8 mouse cellular contexts compared by ENCODE assay signal in the genomic region with DNA sequence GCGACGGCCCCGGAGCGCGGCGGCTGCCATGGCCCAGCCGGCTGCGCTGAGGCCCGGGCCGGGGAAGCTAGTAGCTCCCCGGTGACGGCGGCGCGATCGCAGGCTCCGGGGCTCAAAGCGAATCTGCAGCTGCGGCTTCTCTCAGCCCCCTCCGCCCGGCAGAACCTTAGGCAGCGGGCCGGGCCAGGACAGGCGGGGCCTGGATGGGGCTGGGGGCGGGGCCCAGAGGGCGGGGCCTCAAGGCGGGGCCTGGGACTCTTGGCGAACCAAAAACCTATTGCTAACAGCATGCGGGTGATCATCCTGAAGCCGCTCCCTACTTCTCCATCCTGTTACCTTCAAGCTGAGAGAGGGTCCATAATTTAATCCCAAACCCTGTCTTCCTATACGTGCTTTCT. TPM values are rescaled to one million over a fixed set of nuclear protein-coding genes. Genes with fewer than 3 reads are reported as not detected.
DNase-seq lines count a peak whose midpoint lies in the region; ATAC-seq lines count a peak whose summit lies in the region.

Gene Cep85l, minus strand, starts transcription at position 239 of the 398 bp plus-strand sequence.

- DNase-seq in cerebellum, postnatal 4 days (ENCODE audit: low spot score in 2 of 2), result peak; percentile 72 to 87
- peak; percentile 89 for DNase-seq in gastrocnemius, adult 18-20 months (ENCODE audit: low spot score)
- DNase-seq in left cerebral cortex, adult 18-20 months (ENCODE audit: low spot score in 2 of 2), result peak; percentile 85 to 88
- peak; percentile 92 to 93 for DNase-seq in lung, postnatal 4 days
- peak; percentile 93 for DNase-seq in retina, postnatal 1 day
- peak; percentile 61 for DNase-seq in urinary bladder, postnatal 10 days (ENCODE audit: low spot score)

- H3K27me3 ChIP-seq in hindbrain, embryonic 16.5 days (replicated peaks; ENCODE audit: control insufficient read depth, insufficient read depth, low read length), result no peaks in the 10 kb centered on the region

- ATAC-seq in activated CD4-positive, CD25-positive, alpha-beta regulatory T cell, adult 4 months, result peak; percentile 79
- peak; percentile 99 for ATAC-seq in hindbrain, embryonic 16.5 days

- peak within 1 kb of the TSS; percentile 92 for H3K4me3 ChIP-seq in hindbrain, embryonic 16.5 days (ENCODE audit: low read length)

- H3K4me2 ChIP-seq in hindbrain, embryonic 16.5 days (ENCODE audit: low read length), result peak within 1 kb of the TSS; percentile 52

- H3K36me3 ChIP-seq in hindbrain, embryonic 16.5 days (ENCODE audit: control insufficient read depth, insufficient read depth, low read length), result no peaks in the 10 kb centered on the region

- H3K9ac ChIP-seq in hindbrain, embryonic 16.5 days (ENCODE audit: low read depth, low read length), result peak within 1 kb of the TSS; percentile 97

- no peaks in the 10 kb centered on the region for H3K9me3 ChIP-seq in hindbrain, embryonic 16.5 days (ENCODE audit: control insufficient read depth, low read length)

- WGBS in hindbrain, embryonic 16.5 days, result 0% methylated on average over 25 of the region's 31 CpGs

- H3K27ac ChIP-seq in hindbrain, embryonic 16.5 days (ENCODE audit: low read depth, low read length), result peak within 1 kb of the TSS; percentile 96

- peaks cover 7% of the 10 kb centered on the region for H3K4me1 ChIP-seq in hindbrain, embryonic 16.5 days (ENCODE audit: control insufficient read depth, insufficient read depth, low read depth, low read length)

RNA-seq across cellular contexts. Expression of gene Cep85l, which starts in this region (rescaled TPM):
- 1 to 10 TPM; 1.7 to 1.9 TPM for polyA plus RNA-seq in activated CD4-positive, CD25-positive, alpha-beta regulatory T cell, adult 4 months (2017; shearing (Covaris generic))
- 10 to 100 TPM; 30.7 to 44.0 TPM for total RNA-seq in gastrocnemius, adult 18-20 months (2021)
- polyA plus RNA-seq in hindbrain, embryonic 16.5 days (2015; fragmentation: Nextera tagmentation; extraction: Ambion mirVana), result 3.9 and 4.4 TPM in 2 replicates
- total RNA-seq in left cerebral cortex, adult 18-20 months (2021), result 10 to 100 TPM; 20.1 to 22.1 TPM

Comparison
In these comparisons a context has a peak if more than half of its experiments do, and no peak if none do; other contexts are left out.
1. Peak in every context shown above with its lines: DNase-seq, ATAC-seq, H3K4me3 ChIP-seq and H3K27ac ChIP-seq.